Mouse (Mus musculus) monocyte, adult 5-6 weeks (primary cell): ENCODE results near the gene Tst. TPM values are rescaled to one million over a fixed set of nuclear protein-coding genes. Genes with fewer than 3 reads are reported as not detected.

ENCODE experiments used
- ATAC-seq: fragments of 153-309, 156-312 bp; replicated peaks from 2 replicates; pipeline ENCODE4 v1.8.0; 2017; ENCODE audit warnings: mild to moderate bottlenecking; ENCODE audit not compliant: low TSS enrichment, insufficient number of reproducible peaks, severe bottlenecking, poor library complexity, low FRiP score
- total RNA-seq: library from RNA; stranded (forward); fragments of 200-1000, 200-491, 200-594 nt; gene quantifications from 3 replicates; pipeline ENCODE4 v1.2.3, GENCODE M21; 2017

The Tst gene
- 2.2 TPM in 1 of 3 replicates, not detected in the others for total RNA-seq

DNA sequence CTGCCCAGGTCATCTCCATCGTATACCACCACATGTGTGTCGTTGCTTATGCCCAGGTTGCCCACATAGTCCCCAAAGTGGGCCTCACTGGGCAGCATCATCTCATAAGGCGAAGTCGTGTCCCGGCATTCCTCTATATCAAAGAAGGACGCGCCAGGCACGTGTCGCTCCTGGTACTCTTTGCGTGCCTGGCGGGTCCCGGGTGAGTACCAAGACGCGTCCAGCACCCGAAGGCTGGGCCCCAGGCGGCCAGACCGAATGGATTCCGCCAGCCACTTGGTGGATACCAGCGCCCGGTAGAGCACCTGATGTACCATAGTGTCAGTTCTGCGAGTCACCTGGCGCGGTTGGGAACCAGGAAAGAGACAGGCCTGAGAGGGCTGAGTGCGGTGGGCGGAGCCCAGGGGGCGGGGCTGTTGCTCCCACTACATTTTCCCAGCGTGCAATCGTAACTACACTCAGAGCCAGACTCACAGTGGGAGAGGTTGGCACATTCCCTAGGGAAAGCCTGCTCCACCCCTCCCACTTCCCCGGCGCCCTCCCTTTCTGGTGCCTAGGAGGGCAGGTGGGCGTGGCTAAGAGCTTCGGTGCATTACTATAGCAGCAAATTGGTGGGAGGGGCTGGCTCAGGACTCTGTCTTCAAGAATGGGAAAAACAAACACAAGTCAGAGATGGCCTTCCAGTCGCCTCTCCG, at the start of gene Tst:
Gene Tst, minus strand, starts transcription at position 391 of the 695 bp plus-strand sequence.
- 0 out of 2 replicates have a peak, but pooled peaks have one; percentile 14 for ATAC-seq

DNA sequence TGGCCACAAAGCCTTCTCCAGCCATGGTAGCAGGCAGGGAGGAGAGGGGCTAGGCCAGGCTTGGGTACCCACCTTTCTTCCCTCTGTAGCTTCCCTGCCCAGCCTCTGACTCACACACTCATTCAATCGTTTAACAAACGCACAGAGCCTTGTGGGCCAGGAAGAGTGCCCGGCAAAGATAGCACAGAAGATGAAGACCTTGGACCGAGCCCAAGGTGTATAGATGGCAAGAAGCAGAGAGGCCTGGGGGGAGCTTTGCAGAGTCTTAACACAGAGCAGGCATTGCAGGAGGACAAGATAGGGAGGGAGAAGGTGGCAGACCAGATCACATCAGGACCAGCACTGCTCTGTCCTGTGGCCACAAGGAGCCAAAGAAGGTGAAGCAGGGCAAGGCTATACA, 49.5 kb upstream of the Tst start:
- ATAC-seq, result no peak

DNA sequence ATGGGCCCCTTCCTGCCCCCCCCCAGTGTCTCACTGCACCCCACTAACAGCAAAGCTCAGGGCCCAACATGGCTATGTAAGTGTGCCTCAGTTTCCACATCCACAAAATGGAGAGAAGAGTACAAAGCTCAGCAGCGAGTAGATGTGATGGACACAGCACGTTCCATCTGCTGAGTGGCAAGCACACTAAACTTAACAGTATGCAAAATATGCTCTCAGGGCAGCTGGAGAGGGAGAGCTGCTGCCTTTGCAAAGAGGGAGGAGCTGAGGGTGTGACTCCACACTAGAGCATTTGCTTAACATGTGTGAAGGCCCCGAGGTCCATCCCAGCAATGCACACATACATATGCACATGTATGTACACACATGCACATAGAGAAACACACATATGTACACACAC, 47.2 kb upstream of the Tst start:
- no peak for ATAC-seq

DNA sequence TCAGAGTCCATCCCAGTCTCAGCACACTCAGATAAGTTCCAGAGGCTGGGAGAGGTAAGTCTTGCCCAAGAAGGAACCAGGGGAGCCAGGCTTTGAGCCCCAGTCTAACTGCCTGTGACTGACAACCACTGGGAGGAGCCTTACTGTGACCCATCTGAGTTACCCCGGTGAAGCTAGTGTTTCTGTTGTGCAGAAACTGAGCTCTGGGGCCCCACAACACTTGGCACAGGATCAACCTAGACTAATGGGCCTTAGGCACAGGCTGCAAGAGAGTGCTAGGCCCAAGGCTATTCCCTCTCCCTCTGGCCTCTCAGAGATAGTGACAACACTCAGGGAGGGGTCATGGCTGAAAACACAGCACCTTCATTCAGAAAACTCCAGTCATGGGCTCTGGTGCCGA, 45.5 kb upstream of the Tst start:
- no peak for ATAC-seq

DNA sequence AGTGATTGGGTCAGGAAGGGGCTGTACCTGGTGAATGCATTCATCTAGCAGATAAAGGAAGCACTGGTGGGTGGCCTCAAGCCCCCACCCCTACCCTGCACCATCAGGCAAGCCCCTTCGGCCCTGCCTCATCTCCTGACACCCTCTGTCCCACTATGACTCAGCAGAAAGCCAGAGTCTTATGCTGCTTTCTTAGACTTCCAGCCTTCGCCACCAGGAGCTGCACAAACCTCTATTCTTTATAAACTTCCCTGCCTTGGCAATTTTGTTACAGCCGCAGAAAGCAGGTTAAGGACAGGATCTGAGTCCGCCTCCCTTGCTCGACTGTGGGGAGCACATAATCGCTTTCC, 44.7 kb upstream of the Tst start:
- 0 out of 2 replicates have a peak, but pooled peaks have one; percentile 1 for ATAC-seq

DNA sequence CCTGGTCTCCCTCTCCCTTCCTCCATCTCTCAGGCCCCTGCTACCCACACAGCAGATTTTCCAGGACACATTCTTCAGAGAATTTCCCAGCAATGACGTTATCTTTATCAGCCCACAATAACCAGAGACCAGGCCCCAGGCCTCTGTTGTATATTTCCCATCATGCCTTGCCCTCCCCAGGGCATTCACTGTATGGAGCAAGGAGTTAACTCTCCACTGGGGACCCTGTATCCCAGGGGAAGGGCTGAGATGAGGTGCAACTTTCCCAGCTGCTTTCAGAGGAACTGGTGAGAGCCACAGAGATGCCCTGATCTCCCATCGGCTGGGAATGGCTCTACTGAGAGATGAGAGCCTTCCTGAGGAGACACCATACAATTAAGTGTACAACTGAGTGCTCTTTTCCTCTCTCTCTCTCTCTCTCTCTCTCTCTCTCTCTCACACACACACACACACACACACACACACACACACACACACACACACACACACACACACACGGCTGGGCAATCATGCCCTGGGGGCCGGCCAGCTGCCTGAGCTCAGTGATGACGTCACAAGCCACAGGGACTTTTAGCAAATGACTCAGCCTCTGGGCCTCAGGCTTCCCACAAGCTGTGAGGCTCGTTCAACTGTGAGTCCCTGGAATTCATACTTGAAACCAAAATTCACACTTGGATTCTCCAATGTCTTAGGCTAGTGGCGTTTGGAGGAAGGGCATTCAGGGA, 44.1 kb upstream of the Tst start:
- ATAC-seq, result peak; percentile 35

DNA sequence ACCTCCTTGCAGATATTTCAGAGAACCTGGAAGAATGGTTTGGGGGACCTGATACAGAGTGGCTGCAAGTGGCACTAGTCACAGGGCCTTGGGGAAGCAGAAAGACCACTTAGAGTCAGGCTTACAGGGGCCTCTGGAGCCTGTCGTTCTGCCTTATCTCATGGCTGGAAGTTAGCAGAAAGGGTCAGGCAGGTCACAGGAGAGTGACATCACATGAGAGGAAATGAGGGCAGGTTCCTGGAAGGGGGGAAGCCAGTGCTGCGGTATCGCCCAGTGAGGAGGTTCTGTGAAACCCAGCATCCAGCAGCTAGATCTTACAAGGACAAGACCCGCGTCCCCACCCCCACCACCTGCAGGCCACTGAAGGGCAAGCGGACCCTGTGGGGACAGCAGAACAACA, 43.4 kb upstream of the Tst start:
- no peak for ATAC-seq

DNA sequence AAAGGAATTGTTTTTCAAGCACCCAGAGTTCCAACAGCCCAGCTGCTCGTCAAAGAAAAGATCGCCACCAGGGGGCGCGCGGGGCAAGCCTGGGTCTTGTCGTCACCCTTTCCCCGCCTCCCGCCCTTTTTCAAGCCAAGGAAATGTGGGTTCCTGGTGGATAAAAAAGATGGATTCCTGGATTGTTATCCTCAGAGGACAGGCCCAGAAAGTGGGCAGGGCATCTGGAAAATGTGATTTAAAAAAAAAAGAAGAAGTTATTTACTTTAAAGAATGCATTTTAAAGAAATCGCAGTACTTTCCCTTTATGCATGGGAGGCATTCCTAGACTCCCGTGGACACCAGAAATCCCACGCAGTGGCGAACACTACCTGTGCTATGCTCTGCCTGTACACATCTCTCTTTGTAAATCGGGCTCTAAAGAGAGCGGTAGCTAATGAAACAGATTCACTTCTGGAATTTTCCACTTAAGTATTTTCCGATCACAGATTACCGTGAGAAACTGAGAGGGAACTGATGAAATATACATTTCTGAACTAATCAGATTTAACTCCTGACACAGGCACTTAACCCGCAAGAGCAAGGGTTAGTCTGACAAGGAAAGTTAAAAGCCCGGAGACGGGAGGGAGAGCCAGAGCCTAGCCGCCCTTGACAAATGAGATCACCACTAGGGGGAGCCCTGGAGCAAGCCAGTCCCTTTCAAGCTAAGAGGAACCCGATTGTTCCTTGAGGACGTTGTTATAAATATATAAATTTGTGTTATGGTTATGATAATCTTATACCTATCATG, 42.2 kb upstream of the Tst start:
- ATAC-seq, result peak; percentile 40; the same call in 1 of the 2 replicates

DNA sequence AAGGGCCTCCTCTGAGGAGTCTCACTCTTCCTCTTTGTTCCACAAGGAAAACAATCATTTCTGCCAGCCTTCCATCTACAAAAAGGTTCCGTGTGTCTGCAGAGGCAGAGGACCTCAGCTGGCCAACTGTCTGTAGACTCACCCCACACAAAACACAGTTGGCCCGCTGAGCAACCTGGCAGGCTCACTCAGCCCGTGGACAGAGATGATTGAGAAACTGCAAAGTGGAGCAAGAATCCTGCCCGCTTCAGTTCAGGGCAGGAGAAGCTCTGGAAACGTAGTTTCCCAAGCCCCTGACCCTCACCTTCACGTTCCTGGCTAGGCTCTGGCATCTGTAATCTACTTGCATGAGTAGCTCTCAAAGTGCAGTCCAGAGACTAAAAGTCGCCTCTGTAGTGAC, 41.4 kb upstream of the Tst start:
- ATAC-seq, result no peak

DNA sequence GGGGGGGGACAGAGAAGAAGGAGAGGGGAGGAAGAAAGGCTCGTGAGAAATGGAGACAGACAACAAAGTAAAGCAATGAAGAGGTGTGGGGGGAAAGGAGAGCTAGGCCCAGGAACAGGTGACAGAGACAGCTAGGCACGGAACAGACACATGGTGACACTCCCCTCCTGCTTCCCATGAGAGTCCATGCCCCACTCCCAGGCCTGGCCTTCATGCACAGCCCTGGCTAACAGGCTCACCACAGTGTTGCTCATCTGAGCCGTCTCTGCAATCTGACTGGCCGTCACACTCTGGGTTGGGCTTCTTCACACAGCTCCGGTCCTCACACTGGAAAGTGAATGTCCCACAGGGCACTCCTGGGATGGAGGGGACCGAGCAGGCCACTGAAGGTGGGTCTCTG, 38.1 kb upstream of the Tst start:
- no peak for ATAC-seq

DNA sequence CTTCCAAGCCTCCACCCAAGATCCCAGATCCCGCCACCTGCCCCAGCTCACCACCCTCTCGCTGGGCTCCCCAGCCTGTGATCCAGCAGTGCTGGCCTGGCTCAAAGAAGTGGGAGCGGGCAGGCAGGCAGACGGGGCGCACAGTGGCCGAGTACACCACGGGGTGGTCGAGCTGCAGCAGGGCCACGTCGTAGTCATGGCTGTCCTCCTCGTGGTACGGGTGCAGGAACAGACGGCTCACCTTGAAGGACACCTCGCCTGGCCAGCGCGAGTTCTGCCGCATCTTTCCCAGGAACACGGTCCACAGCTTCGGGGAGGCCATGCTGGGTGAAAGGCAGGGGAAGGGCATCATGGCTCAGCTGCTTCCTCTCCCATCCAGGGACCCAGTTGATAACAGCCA, 36.5 kb upstream of the Tst start:
- no peak for ATAC-seq

DNA sequence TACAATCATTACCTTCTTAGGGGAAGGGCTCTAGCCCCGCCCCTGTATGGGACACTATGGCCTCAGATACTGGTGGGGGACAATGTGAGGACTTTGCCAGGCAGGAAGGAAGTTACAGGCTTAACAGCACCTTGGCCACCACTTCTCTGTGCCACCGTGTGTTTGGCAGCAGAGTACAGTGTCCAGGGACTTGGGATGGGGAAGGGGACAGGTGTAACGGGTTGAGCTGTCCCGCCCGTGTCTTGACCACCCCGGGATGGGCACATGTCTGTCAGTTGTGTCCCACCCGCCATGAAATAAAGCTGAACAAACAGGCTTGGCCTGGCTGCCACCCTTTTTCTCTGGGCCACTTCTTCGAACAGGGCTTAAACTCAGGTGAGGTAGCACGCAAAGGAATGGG, 33.3 kb upstream of the Tst start:
- ATAC-seq, result no peak

DNA sequence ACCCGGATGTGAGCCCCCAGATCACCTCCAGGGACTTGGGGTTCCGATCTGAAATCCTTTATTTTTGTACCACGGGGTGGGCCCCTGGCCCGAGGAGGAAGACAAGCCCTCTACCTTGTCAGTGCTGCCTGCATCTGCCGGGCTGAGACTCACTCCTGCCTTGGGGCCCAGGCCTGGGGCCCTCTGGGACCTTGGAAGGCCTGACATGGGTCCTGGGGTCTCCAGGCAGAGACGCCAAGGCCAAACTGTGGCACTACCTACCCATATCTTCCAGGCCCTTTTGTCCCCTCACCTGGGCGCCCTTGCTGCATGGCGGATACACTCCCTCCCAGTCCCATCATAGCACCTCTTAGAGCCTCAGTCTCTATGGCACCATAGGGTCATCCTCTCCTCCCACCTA, 32.8 kb upstream of the Tst start:
- no peak for ATAC-seq

DNA sequence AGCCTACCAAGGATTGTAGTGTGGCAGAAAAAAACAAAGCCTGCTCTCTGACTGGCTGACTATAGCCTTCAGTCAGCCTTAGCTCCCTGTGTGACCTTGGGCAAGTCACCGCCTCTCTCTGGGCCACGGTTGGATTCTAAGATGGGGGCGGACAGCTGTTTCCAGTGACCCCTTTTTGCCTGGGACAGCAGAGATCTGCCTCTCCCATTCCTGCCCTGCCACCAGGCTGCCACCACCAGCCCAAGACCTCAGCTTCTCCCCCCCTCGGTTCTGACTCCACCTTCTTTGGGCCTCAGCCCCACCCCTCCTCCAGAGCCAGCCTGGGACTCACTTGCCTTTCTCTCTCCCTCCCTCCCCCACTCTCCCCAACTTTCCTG, 32.3 kb upstream of the Tst start:
- ATAC-seq, result no peak

DNA sequence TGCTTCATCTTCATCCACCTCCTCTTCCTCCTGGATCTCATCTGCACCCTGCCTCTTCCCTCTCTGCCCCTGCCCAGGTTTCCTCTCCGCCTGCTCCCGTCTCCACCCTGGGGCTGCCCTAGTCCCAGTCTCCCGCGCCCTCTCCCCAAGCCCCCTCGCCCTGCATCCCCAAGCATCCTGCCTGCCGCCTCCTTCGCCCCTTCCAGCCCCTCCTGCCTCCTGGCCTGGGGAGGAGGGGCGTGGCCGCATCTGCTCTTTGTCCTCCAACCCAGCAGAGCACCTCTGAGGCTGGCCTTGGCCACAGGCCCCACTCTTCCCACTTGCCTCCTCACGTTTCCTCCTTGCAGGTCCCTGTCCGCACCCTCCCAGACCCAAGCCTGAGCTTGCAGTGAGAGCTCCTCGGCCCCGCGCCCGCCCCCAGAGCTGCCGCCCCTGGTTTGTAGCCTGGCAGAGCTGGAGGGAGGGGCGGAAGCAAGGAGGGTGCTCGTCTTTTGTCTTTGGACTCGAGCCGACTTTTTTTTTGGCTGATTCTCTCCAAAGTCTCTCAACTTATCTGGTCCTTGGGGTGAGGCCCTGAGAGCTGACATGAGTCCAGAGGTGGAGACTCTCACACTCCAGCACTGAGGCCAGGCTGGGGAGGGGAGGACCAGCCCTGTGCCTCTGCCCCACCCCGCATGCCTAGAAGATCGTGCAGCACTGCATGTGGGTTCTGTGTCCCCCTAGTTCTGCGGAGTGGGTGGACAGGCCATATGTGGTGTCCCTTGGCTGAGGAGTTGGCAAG, 31.7 kb upstream of the Tst start:
- no peak for ATAC-seq

DNA sequence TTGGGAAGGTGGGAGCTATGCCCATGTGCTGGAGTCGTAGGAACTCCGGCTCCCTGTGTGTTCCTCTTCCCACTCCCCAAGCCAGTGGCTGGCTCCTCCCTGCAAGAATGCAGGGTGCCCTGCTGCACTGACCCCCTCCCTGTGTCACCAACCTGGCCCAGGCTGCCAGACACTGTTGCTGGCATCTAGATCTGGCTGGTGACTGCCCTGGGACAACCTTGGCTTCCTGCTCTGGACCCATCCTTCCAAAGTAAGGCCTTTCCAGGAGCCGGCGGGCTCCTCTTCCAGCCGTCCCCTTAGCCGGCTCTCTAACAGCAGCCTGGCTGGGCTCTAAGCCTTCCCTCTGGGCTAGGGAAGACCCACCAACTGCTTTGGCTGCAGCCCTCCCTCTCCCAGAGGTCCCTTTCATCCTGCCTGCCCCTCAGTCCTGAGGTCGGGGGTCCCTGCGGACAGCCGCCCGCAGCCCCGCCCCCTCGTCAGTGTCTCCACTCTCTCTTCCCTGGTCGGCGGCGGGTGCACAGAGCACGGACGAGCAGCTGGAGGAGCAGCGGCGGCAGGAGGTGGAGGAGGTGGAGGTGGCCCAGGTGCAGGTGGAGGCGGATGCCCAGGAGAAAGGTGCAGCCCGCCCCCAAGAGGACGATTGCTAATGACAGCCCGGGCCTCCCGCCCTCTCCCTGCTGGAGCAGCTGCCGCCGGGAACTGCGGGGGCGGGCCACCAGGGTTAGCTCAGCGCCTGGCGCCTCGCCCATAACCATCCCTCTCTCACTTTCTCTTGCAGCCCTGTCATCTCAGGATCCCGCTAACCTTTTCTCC, 30.9 kb upstream of the Tst start:
- ATAC-seq, result no peak

DNA sequence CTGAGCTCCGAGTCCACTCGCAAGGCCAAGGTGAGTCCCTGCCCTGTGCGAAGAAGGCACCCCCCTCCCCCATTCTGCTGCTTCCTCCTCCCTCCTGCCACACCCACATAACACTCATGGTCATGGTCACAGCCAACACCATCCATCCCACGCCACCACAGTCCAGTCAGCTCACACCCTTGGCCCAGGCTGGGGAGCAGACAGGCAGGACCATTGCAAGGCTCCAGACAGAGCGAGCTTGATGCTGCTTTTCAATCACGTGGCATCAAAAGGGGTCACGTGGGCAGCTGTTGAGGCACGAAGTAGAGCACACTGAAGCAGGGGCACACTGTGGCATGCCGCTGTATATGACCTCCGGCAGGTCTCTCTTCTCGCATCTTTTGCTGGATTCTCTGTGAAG, 30.0 kb upstream of the Tst start:
- ATAC-seq, result no peak

DNA sequence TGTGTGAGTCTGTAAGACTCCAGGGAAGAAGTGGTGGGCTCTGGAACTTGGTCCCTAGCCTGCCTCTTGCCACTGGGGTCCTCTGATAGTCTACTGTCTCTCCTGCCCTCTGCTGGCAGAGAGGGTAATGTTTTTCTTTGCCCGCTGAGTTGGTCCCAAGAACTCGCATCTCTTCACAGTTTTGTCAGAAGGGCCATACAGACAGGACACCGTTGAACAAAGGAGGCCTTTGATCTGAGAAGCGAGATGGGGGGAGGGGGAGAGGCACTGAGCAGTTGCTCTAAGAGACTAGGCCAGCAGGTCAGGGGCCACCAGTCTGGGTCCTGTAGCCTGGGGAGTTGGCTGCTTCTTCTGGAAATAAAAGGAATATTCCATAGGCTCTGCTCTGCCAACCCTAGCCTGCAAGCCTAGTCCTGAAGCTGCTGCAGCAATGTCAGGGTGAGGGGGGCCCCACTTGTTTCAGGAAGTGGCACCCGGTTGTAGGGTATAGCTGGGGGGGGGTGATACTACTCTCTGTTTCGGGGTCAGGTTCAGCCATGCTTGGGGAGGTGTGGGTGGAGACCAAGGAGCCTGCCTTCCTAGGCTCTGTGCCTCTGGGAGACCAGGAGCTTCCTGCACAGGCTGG, 29.3 kb upstream of the Tst start:
- no peak for ATAC-seq
